Mouse (Mus musculus): ENCODE measurements around the gene Olfr1288. TPM values are rescaled to one million over a fixed set of nuclear protein-coding genes. Genes with fewer than 3 reads are reported as not detected.

The Olfr1288 gene
- total RNA-seq (2021), result not detected
- long read RNA-seq, experiment 1, result 0 reads
- long read RNA-seq, experiment 2, result 0 reads

GRCm38 (mm10) chr2:111473801-111474200, at the start of gene Olfr1288:
TSS of gene Olfr1288 (plus strand) at chr2:111474101.
- DNase-seq (ENCODE audit: low spot score in 2 of 2), result no peak

- no peak for DNase-seq (ENCODE audit: low spot score in 2 of 2)
Observed at GRCm38 (mm10) chr2:111448842-111449241, 25.1 kb upstream of the Olfr1288 start, which contains the start of gene Olfr1287. TSS of gene Olfr1287 (plus strand) at chr2:111449142.

GRCm38 (mm10) chr2:111480519-111480918, 6.6 kb downstream of the Olfr1288 start, which contains the start of gene Olfr1289:
TSS of gene Olfr1289 (plus strand) at chr2:111480819.
- DNase-seq (ENCODE audit: low spot score in 2 of 2), result no peak

GRCm38 (mm10) chr2:111493729-111494128, 19.8 kb downstream of the Olfr1288 start, which contains the start of gene Olfr1290:
TSS of gene Olfr1290 (minus strand) at chr2:111493829.
- DNase-seq (ENCODE audit: low spot score in 2 of 2), result no peak

GRCm38 (mm10) chr2:111496880-111497279, 23.0 kb downstream of the Olfr1288 start, which contains the start of gene Olfr1291-ps1:
TSS of gene Olfr1291-ps1 (plus strand) at chr2:111497180.
- no peak for DNase-seq (ENCODE audit: low spot score in 2 of 2)

GRCm38 (mm10) chr2:111517451-111517850, 43.5 kb downstream of the Olfr1288 start:
- DNase-seq (ENCODE audit: low spot score in 2 of 2), result no peak

- no peak for DNase-seq (ENCODE audit: low spot score in 2 of 2)
Observed at GRCm38 (mm10) chr2:111524903-111525302, 51.0 kb downstream of the Olfr1288 start, which contains the start of gene Olfr1293-ps. TSS of gene Olfr1293-ps (plus strand) at chr2:111525203.

Other genes with a start within 250 kb of the Olfr1288 start
- not detected for gene 4930430A15Rik, start 244.5 kb upstream of the Olfr1288 start, total RNA-seq (2021)
- not detected for gene Olfr1275, start 238.8 kb upstream of the Olfr1288 start, total RNA-seq (2021)
- gene Olfr1276, start 219.6 kb upstream of the Olfr1288 start, total RNA-seq (2021), result not detected
- not detected for gene Olfr1277, start 200.0 kb upstream of the Olfr1288 start, total RNA-seq (2021)
- not detected for gene Olfr1278, start 184.0 kb upstream of the Olfr1288 start, total RNA-seq (2021)
- gene Olfr1279, start 173.5 kb upstream of the Olfr1288 start, total RNA-seq (2021), result not detected
- not detected for gene Olfr1280, start 160.1 kb upstream of the Olfr1288 start, total RNA-seq (2021)
- not detected for gene Olfr1281, start 147.6 kb upstream of the Olfr1288 start, total RNA-seq (2021)
- not detected for gene Olfr1282, start 138.0 kb upstream of the Olfr1288 start, total RNA-seq (2021)
- not detected for gene Olfr1283, start 107.3 kb upstream of the Olfr1288 start, total RNA-seq (2021)
- gene Olfr1284, start 98.6 kb upstream of the Olfr1288 start, total RNA-seq (2021), result not detected
- not detected for gene Olfr1286, start 51.0 kb upstream of the Olfr1288 start, total RNA-seq (2021)
- not detected for gene Olfr1287, start 25.0 kb upstream of the Olfr1288 start, total RNA-seq (2021)
- gene Olfr1289, start 6.7 kb downstream of the Olfr1288 start, total RNA-seq (2021), result not detected
- gene Olfr1290, start 19.7 kb downstream of the Olfr1288 start, total RNA-seq (2021), result not detected
- gene Olfr1291-ps1, start 23.1 kb downstream of the Olfr1288 start, total RNA-seq (2021), result not detected
- not detected for gene Olfr1293-ps, start 51.1 kb downstream of the Olfr1288 start, total RNA-seq (2021)
- not detected for gene Olfr1294, start 66.2 kb downstream of the Olfr1288 start, total RNA-seq (2021)
- gene Olfr1295, start 95.6 kb downstream of the Olfr1288 start, total RNA-seq (2021), result not detected
- not detected for gene Olfr1297, start 152.4 kb downstream of the Olfr1288 start, total RNA-seq (2021)
- not detected for gene Olfr1298, start 175.1 kb downstream of the Olfr1288 start, total RNA-seq (2021)
- not detected for gene Olfr1299, start 187.3 kb downstream of the Olfr1288 start, total RNA-seq (2021)

Measured in adrenal gland, adult 18-20 months (tissue).